Mouse (Mus musculus): ENCODE measurements around the gene Elob. TPM values are rescaled to one million over a fixed set of nuclear protein-coding genes. Genes with fewer than 3 reads are reported as not detected.
A peak's percentile ranks its signal among the peaks of the same experiment; 100 is the strongest.

Gene Elob
- polyA plus RNA-seq, 1 experiment from 2014 or later: 1,081 TPM

DNA sequence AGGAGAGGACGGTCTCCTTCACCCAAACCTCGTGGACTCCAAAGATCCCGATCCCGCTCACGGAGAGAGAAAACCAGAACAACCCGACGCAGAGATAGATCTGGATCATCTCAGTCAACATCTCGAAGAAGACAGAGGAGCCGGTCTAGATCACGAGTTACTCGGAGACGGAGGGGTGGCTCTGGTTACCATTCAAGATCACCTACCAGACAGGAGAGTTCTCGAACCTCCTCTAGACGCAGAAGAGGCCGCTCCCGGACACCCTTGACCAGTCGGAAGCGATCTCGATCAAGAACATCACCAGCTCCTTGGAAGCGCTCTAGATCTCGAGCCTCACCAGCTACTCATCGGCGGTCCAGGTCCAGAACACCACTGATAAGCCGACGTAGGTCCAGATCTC is 9.7 kb downstream of the Elob start:
- Histone ChIP-seq H3K36me3 (peaks cover 100% of the 10 kb centered on the region), H3K9me3 (replicated peaks) (peaks cover 18% of the 10 kb centered on the region; the same call in 1 of the 2 replicates), H3K27ac (no peak overlapping the region), H3K27me3 (ENCODE audit: low read depth, poor library complexity, severe bottlenecking) (no peaks in the 10 kb centered on the region), H3K4me1 (peaks cover 8% of the 10 kb centered on the region; the same call in 1 of the 2 replicates), H3K4me3 (no peak overlapping the region)
- no peak for DNase-seq (ENCODE audit: low spot score)
- 97% methylated on average over 25 of the region's 25 CpGs for WGBS

DNA sequence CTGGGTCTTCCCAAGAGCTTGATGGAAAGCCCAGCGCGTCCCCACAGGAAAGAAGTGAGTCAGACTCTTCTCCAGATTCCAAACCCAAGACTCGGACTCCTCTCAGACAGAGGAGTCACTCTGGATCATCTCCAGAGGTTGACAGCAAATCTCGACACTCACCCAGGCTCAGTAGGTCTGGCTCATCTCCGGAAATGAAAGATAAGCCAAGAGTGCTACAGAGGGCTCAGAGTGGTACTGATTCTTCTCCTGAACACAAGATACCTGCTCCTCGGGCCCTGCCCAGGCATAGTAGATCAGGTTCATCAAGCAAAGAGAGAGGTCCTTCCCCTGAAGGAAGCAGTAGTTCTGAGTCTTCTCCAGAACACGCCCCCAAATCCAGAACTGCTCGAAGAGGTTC is 10.4 kb downstream of the Elob start:
- Histone ChIP-seq H3K4me1 (peaks cover 8% of the 10 kb centered on the region; the same call in 1 of the 2 replicates), H3K4me3 (no peak overlapping the region), H3K36me3 (peaks cover 100% of the 10 kb centered on the region), H3K27ac (no peak overlapping the region), H3K9me3 (replicated peaks) (peaks cover 18% of the 10 kb centered on the region; the same call in 1 of the 2 replicates), H3K27me3 (ENCODE audit: low read depth, poor library complexity, severe bottlenecking) (no peaks in the 10 kb centered on the region)
- WGBS: 96% methylated on average over 8 of the region's 8 CpGs
- DNase-seq (ENCODE audit: low spot score): no peak

DNA sequence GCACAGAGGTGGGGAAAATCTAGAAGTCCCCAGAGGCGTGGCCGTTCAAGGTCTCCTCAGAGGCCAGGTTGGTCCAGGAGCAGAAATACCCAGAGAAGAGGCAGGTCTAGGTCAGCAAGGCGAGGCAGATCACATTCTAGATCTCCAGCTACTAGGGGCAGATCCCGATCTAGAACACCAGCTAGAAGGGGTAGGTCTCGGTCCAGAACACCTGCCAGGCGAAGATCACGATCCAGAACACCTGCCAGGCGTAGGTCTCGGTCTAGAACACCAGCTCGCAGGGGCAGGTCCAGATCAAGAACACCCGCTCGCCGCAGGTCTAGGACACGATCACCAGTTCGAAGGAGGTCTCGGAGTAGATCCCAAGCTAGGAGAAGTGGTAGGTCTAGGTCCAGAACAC is 13.3 kb downstream of the Elob start:
- H3K27me3 ChIP-seq (ENCODE audit: low read depth, poor library complexity, severe bottlenecking): no peaks in the 10 kb centered on the region
- H3K9me3 ChIP-seq (replicated peaks): peaks cover 18% of the 10 kb centered on the region; the same call in 1 of the 2 replicates
- DNase-seq (ENCODE audit: low spot score): no peak
- 98% methylated on average over 16 of the region's 16 CpGs for WGBS
- no peaks in the 10 kb centered on the region for H3K4me1 ChIP-seq
- H3K27ac ChIP-seq: no peak overlapping the region
- no peak overlapping the region for H3K4me3 ChIP-seq
- H3K36me3 ChIP-seq: peaks cover 100% of the 10 kb centered on the region

DNA sequence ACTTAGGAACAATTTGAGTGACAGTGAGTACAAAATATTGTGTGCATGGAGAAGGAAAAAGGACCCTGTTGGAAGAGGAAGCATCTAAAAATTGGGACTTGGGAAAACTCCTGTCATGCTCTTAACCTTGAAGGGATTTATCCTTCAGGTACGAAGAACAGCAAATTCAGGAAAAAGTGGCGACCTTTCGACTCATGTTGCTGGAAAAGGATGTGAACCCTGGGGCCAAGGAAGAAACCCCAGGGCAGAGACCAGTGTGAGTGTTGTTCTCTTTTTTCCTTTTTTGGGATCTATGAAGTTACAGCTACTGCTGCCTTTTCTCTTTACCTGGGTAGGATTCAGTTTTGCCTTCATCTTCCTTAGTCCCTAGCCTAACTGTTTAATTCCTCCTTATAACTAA is 21.0 kb downstream of the Elob start:
- H3K9me3 ChIP-seq (replicated peaks): no peaks in the 10 kb centered on the region
- no peak overlapping the region for H3K4me3 ChIP-seq
- DNase-seq (ENCODE audit: low spot score): no peak
- no peaks in the 10 kb centered on the region for H3K27me3 ChIP-seq (ENCODE audit: low read depth, poor library complexity, severe bottlenecking)
- peaks cover 66% of the 10 kb centered on the region for H3K36me3 ChIP-seq
- peaks cover 22% of the 10 kb centered on the region for H3K4me1 ChIP-seq
- H3K27ac ChIP-seq: no peak overlapping the region
- 92% methylated on average over 3 of the region's 3 CpGs for WGBS

DNA sequence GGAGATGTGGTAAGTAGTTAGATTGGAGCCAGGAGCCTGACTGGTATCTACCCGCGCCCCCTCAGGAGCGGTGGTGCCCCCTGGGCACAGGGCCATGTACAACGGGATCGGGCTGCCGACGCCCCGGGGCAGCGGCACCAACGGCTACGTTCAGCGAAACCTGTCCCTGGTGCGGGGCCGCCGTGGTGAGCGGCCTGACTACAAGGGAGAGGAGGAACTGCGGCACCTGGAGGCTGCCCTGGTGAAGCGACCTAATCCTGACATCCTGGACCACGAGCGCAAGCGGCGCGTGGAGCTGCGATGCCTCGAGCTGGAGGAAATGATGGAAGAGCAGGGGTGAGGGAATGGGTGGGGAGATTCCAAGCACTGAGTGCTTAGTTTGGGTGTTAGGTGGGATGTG is 22.1 kb downstream of the Elob start:
- H3K4me1 ChIP-seq: peaks cover 26% of the 10 kb centered on the region
- peaks cover 55% of the 10 kb centered on the region for H3K36me3 ChIP-seq
- no peak for DNase-seq (ENCODE audit: low spot score)
- H3K9me3 ChIP-seq (replicated peaks): no peaks in the 10 kb centered on the region
- 87% methylated on average over 25 of the region's 25 CpGs for WGBS
- no peaks in the 10 kb centered on the region for H3K27me3 ChIP-seq (ENCODE audit: low read depth, poor library complexity, severe bottlenecking)
- H3K4me3 ChIP-seq: peak overlapping the region; percentile 21; the same call in 1 of the 2 replicates
- no peak overlapping the region for H3K27ac ChIP-seq

DNA sequence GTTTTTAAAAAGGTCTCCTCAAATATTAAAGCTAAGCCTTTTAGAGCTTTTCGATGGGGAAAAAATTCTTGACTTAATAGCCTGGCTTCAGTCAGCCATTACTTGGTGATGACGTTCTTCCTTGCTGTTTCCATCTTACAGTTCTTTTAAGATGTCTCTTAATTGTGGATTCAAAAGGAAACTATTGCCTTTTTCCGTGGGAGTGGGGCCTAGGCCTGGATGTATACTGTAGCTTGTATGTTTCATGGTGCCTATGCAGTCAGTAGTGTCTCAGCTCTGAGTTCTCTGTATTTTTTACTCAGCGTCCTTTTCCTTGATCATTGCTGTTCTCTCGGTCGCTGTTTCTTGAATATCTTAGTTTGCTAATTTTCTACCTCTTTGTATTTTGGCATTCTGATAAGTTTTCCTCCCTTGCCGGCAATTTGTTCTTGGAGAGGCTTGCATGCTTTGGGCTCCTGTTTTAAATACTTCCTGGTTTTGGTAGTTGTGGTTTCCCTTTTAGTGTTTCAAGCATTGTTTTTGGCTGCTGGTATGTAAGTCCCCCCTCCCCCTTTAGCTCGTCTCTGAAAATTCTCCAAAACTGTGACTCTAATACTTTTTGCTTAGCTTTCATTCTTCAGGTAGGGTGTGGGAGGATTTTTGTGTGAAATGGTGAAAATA is 24.4 kb downstream of the Elob start:
- no peak for DNase-seq (ENCODE audit: low spot score)
- peaks cover 34% of the 10 kb centered on the region for H3K36me3 ChIP-seq
- no peaks in the 10 kb centered on the region for H3K9me3 ChIP-seq (replicated peaks)
- 12% methylated on average over 8 of the region's 8 CpGs for WGBS
- H3K4me1 ChIP-seq: peaks cover 26% of the 10 kb centered on the region
- no peaks in the 10 kb centered on the region for H3K27me3 ChIP-seq (ENCODE audit: low read depth, poor library complexity, severe bottlenecking)
- H3K4me3 ChIP-seq: peak overlapping the region; percentile 94
- H3K27ac ChIP-seq: peak overlapping the region; percentile 98

DNA sequence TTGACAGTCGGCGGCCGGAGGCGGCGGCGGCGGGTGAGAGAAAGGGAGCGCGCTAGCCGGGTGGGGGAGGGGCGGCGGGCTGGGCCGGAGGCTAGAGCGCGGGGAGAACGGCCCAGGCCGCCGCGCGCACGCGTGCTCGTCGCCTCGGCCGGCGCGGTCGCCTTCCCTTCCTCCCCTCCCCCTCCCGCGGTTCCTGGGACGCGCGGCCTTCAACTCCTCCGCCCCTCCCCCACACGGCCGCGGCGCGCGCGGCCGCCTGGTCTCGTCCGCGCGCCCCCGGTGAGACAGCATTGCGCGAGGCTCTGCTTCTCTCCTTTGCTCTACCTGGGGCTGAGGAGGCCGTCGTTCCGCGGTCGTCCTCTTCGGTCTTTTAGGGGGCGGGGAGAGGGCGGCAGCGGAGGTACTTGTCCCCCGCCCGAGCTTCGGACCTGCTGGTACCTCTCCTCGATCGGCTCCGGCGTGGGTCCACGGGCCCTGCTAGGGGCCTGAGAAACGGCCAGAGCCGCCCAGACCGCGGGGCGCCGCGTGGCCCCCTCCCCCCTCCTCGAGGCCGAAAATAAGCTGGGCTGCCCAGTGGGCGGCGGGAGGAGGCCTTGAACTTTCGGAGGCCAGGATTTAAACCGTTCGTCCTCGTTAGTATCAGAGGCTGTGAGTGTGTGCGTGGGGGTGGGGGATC is 25.4 kb downstream of the Elob start:
- H3K36me3 ChIP-seq: peaks cover 24% of the 10 kb centered on the region
- H3K4me3 ChIP-seq: peak overlapping the region; percentile 94
- peaks cover 26% of the 10 kb centered on the region for H3K4me1 ChIP-seq
- peak; percentile 93 for DNase-seq (ENCODE audit: low spot score)
- WGBS: under 1% methylated on average over 80 of the region's 83 CpGs
- peak overlapping the region; percentile 98 for H3K27ac ChIP-seq
- H3K27me3 ChIP-seq (ENCODE audit: low read depth, poor library complexity, severe bottlenecking): no peaks in the 10 kb centered on the region
- H3K9me3 ChIP-seq (replicated peaks): no peaks in the 10 kb centered on the region

DNA sequence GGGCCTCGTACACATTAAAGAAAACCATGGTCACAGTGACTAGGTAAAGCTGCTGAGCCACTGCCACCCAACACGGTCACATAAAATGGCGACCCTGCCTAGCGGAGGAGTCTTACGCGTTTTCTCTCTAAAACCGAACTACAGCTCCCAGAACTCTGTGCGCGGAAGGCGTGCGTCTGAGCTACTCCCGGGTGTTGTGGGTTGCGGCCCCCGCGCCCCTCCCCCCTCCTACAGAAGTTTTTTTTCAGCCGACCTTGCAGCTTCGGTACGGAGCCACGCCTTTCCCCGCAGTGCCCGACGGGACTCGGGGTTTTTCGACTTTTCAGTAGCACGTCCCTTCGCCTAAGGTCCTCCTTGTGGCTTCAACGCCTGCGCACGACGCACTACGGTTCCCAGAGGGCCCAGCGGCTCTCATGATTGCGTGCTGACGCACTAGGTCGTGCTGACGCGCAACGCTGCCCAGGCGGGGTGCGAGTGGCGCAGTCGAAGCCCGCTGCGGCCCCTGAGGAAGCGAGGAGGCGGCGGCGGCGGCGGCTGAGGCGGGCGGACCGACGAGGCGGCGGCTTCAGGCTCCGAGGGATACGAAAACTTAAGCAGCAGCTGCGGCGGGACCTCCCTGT is 26.1 kb downstream of the Elob start:
- Histone ChIP-seq H3K27ac (peak overlapping the region; percentile 98), H3K4me1 (peaks cover 29% of the 10 kb centered on the region), H3K36me3 (peaks cover 20% of the 10 kb centered on the region), H3K4me3 (peak overlapping the region; percentile 94), H3K9me3 (replicated peaks) (no peaks in the 10 kb centered on the region), H3K27me3 (ENCODE audit: low read depth, poor library complexity, severe bottlenecking) (no peaks in the 10 kb centered on the region)
- DNase-seq (ENCODE audit: low spot score): peak; percentile 94
- under 1% methylated on average over 60 of the region's 60 CpGs for WGBS

DNA sequence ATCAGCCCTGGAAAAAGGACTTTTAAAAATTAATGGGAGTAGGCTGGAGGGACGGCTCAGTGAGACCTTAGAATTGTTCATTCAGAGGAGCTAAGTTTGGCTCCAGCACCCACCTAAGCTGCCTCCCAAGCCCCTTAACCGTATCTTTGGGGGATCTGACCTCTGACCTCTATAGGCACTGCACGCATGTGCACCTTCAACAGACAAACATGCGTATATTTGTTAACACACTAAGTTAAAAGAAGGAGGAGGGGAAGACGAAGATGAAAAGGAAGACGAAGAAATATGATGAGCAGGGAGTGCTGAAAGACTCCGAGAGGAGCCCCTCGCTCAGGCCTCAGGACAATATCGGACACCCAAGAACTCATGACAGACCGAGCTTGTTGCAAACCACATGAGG is 27.3 kb downstream of the Elob start:
- WGBS: 95% methylated on average over 10 of the region's 10 CpGs
- peaks cover 34% of the 10 kb centered on the region for H3K4me1 ChIP-seq
- no peaks in the 10 kb centered on the region for H3K27me3 ChIP-seq (ENCODE audit: low read depth, poor library complexity, severe bottlenecking)
- no peaks in the 10 kb centered on the region for H3K9me3 ChIP-seq (replicated peaks)
- H3K36me3 ChIP-seq: peaks cover 10% of the 10 kb centered on the region
- H3K27ac ChIP-seq: no peak overlapping the region
- no peak for DNase-seq (ENCODE audit: low spot score)
- no peak overlapping the region for H3K4me3 ChIP-seq

DNA sequence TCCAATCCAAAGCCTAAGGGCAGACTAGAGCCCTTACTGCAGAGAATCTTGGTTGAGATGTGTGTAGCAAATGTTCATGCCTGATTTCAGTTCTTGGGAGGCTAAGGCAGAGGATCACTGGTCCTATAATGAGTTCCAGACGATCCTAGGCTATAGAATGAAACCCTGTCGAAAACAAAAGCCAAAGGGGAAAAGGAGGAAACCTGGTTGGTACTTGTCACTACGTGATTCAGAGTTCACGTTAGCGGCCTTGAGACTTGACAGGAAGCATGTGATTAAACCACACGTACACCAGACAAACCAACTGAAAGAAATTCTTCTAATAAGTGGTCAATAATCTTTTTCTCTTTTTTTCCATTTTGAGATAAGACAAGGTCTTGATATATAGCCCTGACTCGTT is 31.6 kb downstream of the Elob start:
- WGBS: 26% methylated on average over 7 of the region's 7 CpGs
- H3K9me3 ChIP-seq (replicated peaks): no peaks in the 10 kb centered on the region
- peaks cover 19% of the 10 kb centered on the region for H3K4me1 ChIP-seq
- peaks cover 13% of the 10 kb centered on the region for H3K36me3 ChIP-seq
- DNase-seq (ENCODE audit: low spot score): no peak
- no peaks in the 10 kb centered on the region for H3K27me3 ChIP-seq (ENCODE audit: low read depth, poor library complexity, severe bottlenecking)
- H3K27ac ChIP-seq: peak overlapping the region; percentile 58
- H3K4me3 ChIP-seq: no peak overlapping the region

DNA sequence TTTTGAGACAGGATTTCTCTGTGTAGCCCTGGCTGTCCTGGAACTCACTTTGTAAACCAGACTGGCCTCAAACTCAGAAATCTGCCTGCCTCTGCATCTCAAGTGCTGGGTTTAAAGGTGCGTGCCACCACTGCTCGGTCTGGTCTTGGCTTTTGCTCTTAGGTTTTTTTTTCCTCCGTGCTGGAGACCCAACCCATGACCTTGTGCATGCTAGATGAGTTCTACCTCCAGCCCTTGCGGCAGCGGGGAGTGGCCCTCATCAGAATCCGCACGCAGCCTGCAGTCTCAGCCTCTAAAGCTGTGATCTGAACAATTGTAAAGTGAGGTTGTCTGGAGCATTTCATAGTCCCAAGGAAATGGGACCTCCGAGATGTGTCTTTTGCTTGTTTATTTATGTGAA is 33.6 kb downstream of the Elob start:
- H3K4me1 ChIP-seq: peaks cover 34% of the 10 kb centered on the region
- WGBS: 96% methylated on average over 8 of the region's 8 CpGs

DNA sequence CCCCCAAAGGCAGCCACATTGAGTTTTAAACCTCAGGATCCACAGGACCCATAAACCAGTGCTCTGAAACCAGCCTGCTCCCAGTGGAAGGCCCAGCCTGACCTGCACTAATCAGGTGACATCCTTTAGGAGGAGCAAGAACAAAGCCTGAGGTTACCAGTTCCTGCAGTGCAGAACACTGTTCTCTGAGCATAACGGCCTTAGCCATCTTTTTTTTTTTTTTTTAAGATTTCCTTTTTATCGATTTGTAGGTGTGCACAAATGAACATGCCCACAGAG is 37.9 kb downstream of the Elob start:
- Histone ChIP-seq H3K27ac (peak overlapping the region; percentile 95), H3K36me3 (peaks cover 5% of the 10 kb centered on the region), H3K4me1 (peaks cover 38% of the 10 kb centered on the region), H3K27me3 (ENCODE audit: low read depth, poor library complexity, severe bottlenecking) (no peaks in the 10 kb centered on the region), H3K4me3 (peak overlapping the region; percentile 51), H3K9me3 (replicated peaks) (no peaks in the 10 kb centered on the region)
- DNase-seq (ENCODE audit: low spot score): no peak
- 63% methylated on average over 2 of the region's 2 CpGs for WGBS

More for the DNA sequence above, 33.6 kb downstream of the Elob start:
- H3K27me3 ChIP-seq (ENCODE audit: low read depth, poor library complexity, severe bottlenecking): no peaks in the 10 kb centered on the region
- DNase-seq (ENCODE audit: low spot score): no peak
- H3K9me3 ChIP-seq (replicated peaks): no peaks in the 10 kb centered on the region
- H3K27ac ChIP-seq: no peak overlapping the region
- peaks cover 13% of the 10 kb centered on the region for H3K36me3 ChIP-seq
- H3K4me3 ChIP-seq: no peak overlapping the region
